Mouse (Mus musculus): ENCODE results near the gene Mpzl3.

Gene Mpzl3

DNA sequence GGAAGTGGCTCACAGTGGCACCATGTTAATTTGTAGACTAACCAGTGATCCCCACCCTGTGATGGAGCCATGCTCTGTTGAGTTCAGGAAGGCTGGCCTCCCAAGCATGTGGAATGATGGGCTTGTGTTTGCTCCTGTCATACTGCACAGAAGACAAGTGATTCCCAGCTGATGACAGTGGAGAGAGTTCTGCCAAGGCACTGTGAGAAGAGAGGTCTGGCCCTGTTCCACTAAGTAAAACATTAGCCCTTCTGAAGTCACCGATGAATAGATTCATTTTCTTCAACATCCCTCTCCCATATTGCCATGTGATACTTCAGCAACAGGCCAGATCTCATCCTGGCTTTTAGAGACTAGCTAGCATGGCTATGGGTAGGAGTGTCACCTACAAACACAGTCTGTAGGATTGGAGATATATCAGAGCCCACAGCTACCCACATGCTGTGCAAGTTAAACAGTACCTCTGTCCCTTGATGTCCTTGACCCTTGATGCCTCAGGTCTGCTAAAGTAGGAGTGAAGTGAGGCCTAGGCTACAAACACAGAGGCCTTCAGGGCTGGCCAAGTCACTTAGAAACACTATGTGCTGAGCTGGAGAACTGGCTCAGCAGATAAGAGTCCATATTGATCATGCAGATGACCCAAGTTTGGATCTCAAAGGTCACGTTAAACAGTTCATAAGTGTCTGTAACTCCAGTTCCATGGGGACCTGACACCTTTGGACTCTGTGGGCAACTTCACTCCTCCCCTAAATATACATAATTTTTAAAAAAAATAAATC lies 50.8 kb downstream of the Mpzl3 start:
- DNase-seq, result no peak

DNA sequence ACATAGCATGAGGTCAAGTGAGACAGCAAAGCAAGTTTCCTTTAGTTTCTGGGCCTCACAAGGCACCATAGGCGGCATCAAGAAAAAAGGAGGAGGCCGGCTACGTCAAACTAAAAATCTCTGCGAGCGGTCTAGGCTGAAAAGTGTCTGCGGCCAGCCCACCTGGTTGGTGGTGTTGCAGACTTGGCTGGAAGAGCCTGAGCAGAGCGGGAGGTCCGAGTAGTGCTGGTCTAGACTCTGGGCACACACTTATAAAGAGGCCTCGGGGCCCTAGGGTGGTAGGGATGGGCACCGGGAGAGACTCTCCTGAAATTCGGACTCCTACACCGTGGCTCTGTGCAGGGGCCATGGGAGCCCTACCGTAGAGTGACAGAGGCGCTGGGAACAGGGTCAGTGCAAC lies 60.7 kb downstream of the Mpzl3 start:
- DNase-seq, result peak; percentile 82

DNA sequence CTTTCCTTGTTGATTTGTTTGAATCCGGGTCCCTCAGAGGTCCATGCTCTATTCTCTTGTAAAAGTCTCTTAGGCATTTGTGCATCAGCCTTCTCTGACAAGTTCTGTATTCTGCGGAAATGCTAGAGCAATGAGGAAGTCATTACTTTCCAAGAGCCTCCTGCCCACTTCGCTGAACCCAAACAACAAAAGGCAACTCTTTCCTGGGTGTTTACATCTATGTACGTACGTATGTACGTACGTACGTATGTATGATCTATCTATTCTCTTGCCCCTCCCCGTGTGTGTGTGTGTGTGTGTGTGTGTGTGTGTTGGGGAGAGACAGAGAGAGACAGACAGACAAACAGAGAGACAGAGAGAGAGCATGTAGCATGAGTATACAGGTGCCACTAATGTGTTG lies 61.8 kb downstream of the Mpzl3 start:
- no peak for DNase-seq

DNA sequence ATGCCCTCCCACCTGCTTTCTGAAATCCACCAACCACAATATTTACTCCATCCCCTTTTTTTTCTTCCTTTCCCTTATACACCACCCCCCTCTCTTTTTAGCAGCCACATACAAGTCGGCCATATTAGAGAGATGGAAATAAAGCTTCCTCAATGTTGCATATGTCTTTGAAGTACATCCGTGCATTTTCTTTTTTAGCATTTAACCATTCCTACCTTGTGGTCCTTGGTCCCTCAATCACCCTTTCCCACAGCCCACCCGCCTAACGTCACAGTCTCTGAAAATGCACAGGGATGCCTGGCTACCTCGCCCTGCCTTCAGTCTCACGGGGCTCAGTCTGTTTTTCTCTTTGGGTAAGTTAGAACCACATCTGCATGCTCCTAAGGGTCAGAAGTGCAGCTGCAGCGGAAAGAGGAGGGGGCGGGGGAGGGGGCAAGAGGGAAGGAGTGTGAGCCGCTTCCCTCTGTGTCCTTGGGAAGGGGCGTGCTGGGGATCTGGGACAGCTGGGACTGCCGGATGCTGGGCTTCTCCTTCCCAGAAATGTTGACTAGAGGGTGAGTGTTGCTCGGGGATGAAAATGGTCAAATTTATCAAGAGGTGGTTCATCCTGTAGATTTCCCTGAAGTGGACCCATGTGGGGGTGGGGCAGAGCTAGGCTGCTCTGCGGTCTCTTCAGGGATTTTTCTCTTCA lies 62.9 kb downstream of the Mpzl3 start, which contains the start of gene Scn2b:
TSS of gene Scn2b (plus strand) at position 42 of the 691 bp plus-strand sequence.
- no peak for DNase-seq

DNA sequence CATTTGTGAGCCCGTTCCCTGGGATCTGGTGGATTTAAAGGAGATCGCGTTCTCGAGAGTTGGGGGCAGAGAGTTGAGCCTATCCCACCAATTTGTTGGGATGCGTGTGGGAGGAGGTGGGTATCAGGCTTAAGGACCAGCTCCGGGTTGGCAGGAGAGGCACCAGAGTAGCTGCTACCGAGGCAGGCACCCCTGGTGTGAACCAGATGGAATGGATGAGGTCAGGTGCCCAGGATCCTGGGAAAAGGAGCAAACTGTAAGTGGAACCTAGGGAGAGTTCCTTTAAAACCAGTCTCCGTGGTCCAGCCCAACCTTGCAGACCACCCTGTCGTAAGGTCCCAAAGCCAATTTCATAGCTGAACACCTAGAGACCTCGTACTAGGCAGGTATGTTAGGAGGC lies 63.6 kb downstream of the Mpzl3 start:
- no peak for DNase-seq

DNA sequence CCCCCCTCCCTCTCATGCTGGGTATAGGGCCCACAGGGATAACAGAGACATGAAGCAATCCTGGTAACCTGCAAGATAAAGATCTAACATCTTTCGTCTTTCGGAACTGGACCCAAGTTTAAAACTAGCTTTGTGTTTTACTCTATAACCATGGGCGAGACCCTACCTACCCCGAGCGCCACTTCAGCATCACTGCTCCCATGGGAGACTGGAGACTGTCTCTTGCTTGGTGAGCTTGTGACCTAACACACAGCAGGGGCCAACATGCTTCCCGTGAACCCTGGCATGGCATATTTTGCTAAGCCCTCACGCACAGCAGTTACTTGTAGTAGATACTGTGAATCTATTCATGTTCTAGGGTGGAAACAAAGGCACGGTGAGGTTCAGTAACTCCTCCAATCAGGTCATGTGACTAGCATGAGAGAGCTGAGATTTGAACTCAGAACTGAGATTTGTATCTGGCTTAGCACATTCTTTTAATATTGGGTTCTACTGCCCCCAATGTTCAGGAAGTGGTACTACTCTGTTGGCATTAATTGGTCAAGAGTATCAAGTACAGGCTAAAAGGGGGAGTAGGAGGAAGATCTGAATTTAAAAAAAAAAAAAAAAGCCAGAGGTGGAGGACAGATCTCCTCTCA lies 64.4 kb downstream of the Mpzl3 start:
- DNase-seq, result no peak

DNA sequence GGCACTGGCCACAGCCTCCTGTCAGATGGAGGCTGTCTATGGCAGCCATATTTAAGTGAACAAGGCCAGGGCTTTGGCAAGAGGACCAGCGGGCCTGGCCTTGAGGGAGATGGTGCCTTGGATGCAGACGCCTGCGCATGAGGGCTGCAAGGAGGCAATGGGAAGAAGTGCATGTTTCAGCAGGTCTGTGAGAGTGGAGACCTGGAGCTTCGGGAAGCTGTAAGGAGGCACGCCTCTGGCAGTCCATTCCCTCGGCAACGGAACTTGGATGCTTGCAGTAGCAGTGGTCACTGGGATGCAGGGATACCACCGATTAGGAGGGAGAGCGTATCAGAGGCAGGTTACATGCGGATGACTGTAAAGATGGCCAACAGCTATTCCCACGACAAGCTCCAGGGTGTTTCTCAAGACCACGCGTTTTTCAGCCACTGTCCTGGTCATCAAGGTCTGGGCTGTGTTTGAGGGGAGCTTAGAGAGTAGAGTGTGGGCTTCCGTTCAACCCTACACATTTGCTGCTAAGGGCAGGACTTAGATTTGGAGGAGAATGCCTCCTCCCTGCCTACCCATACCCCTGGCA lies 65.1 kb downstream of the Mpzl3 start:
- no peak for DNase-seq

DNA sequence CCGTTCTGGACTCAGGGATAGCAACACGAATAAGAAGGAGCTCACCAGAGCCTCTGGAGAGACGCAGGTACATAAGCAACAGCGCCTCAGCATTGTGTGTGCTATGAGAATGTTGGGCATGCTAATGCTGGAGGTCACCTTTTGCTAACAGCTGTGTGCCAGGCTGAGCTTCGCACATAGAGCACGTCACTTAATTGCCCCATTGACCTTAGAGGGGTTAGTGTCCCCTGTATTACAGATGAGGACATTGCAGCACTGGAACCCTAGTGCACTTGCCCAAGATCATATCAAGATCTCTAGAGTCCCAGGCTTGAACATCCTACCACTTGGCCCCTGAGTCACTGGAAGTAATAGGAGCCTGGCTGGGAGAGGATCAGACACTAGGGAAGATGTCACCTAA lies 65.6 kb downstream of the Mpzl3 start:
- DNase-seq, result no peak

DNA sequence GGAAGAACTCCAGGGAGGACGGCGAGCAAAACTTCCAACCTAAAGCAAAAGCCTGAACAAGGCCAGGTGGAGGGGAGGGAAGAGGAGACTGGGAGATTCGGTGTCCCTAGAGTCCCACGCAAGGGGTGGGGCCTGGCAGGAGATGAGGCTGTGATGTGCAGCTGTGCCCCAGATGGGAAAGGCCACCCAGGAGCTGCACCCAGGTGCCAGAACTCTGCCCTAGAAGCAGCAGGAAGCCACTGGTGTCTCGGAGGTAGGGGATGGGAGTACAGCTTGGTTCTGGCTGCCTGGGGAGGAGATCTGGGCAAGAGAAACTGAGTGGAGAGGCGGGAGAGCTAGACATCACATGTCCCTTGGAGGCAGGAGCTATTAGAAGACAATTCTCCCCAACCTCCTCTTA lies 66.0 kb downstream of the Mpzl3 start:
- peak; percentile 55 for DNase-seq

DNA sequence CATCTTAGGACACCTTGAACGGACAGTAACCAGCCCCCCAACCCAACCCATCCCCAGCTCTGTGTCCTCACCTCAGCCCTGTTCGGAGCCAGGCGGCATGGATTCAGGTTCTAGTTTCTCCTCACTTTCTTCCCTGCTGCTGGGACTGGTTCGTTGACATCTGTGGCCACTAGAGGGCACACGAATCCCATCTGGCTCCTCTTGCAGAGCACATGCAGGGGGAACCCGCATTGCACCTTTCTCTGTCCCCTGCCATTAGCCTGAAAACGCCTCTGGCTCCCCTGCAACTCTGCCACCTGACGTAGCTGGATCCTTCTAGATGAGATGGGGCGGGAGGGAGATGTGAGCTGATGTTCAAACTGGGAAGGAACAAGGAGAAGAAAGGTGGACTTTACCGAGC lies 66.8 kb downstream of the Mpzl3 start:
- peak; percentile 86 for DNase-seq

DNA sequence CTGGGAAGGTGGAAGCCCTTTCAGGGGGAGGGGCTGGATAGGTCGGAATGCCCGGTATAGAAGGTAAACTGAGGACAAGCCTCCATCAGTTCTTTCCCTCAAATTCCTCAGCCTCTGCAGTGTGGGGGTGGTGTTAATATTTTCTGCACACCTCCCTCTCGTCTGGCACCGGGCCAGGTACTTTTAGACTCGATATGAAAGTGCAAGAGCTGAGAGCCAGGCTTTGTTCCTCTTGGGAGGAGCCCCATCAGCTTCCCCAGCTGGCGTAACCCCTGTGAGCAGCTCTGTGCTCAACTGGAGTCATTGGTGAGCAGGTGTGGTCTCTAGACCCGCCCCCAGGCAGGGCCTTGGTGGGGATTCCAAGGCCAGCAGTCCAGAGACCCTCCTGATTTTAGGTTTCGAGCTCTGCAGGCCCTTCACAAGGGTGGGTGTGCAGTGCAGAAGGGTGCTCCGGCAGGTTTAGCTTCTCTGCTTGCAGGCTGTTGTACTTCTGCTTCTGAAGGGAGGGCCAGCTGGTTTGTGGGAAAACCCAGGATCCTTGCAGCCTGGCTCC lies 67.3 kb downstream of the Mpzl3 start:
- peak; percentile 92 for DNase-seq

DNA sequence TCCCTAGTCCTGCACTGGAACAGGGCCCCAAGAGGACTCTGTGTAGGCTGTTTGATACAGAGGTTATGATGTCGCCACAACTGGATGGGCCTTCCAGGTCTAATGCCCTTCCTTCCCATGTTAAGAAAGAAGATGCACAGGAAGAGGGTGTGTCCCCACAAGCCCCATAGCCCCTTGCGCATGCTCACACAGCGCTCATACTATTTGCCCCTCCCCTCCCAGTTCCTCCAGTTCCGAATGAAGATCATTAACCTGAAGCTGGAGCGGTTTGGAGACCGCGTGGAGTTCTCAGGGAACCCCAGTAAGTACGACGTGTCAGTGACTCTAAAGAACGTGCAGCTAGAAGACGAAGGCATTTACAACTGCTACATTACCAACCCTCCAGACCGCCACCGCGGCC lies 70.2 kb downstream of the Mpzl3 start:
- DNase-seq, result no peak

DNA sequence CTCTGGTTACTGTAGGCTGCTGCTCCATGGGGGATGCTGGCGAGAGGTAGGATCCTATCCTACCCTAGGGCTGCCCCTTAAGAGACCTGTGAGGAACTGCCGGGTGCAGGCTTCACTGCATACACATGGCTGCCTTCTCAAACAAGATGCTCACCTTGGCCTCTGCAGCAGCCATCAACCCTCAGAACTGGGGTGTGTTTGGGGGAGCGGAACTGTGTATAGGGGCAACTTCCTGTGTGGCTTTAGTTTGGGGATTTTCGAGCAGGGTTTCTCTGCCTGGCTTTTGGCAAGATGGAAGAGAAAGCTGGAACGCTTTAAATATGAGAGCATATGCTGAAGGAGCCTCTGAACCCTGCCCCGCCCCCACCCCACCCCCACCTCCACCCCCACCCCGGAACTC lies 72.0 kb downstream of the Mpzl3 start:
- no peak for DNase-seq
